ENCODE assay signal across 8 mouse cellular contexts in the genomic region with DNA sequence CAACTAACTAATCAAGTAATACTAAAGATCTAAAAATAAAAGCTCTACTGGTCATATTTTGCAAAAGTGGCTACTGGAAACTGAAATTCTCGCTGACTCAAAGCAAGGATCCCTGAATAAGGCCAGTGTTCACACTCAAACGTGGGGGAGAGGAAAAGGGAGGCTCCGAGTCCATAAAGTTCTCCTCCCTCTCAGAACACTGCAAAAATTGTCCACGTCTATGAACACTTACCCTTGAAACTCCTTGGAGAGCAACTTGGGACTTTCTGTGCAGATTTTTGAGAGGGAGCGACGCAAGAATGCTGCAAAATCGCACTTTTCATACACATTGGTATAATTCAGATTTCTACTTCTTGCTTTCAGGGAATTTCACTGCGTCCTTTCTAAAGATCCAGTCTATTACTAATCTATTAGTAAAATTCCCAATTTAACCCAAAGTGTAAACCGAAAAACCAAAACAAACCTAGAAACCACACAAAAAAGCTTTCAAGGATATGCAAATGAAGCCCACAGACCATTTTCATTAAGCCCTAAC. TPM values are rescaled to one million over a fixed set of nuclear protein-coding genes. Genes with fewer than 3 reads are reported as not detected.
A peak's percentile ranks its signal among the peaks of the same experiment; 100 is the strongest.
DNase-seq lines count a peak whose midpoint lies in the region; ATAC-seq and TF ChIP-seq lines count a peak whose summit lies in the region.

No protein-coding gene starts in this region.

- peak overlapping the region; percentile 96 for H3K9ac ChIP-seq in heart, embryonic 12.5 days
- H3K9ac ChIP-seq in liver, embryonic 13.5 days = peak overlapping the region; percentile 92
- peak overlapping the region; percentile 82 for H3K9ac ChIP-seq in stomach, postnatal 0 days (ENCODE audit: low read length)

- no peaks in the 10 kb centered on the region for H3K9me3 ChIP-seq in G1E (replicated peaks)
- no peaks in the 10 kb centered on the region for H3K9me3 ChIP-seq in heart, embryonic 12.5 days (replicated peaks)
- no peaks in the 10 kb centered on the region for H3K9me3 ChIP-seq in liver, embryonic 13.5 days (replicated peaks)
- H3K9me3 ChIP-seq in stomach, postnatal 0 days (ENCODE audit: control insufficient read depth, low read length) = no peaks in the 10 kb centered on the region

- intact Hi-C loops in heart, postnatal 25 days (cut with DNase I) = loop anchor here (5.0 kb wide), 1 partner anchor 79 kb away; a partner anchor contains a TSS

- peak overlapping the region; percentile 98 for H3K4me3 ChIP-seq in G1E (ENCODE audit: low read depth, low read length)
- peak overlapping the region; percentile 99 for H3K4me3 ChIP-seq in heart, embryonic 12.5 days
- peak overlapping the region; percentile 92 for H3K4me3 ChIP-seq in liver, embryonic 13.5 days (replicated peaks)
- H3K4me3 ChIP-seq in stomach, postnatal 0 days (ENCODE audit: low read depth, low read length) = peak overlapping the region; percentile 66

- peaks cover 19% of the 10 kb centered on the region for H3K4me1 ChIP-seq in G1E (ENCODE audit: insufficient read depth, low read depth, low read length)
- peaks cover 5% of the 10 kb centered on the region; the same call in 1 of the 2 replicates for H3K4me1 ChIP-seq in heart, embryonic 12.5 days (replicated peaks)
- H3K4me1 ChIP-seq in liver, embryonic 13.5 days (replicated peaks) = peaks cover 25% of the 10 kb centered on the region
- H3K4me1 ChIP-seq in stomach, postnatal 0 days (replicated peaks; ENCODE audit: control insufficient read depth, insufficient read depth) = no peaks in the 10 kb centered on the region

- peak; percentile 55 for DNase-seq in heart, adult 11 months
- DNase-seq in heart, postnatal 25 days (ENCODE audit: low spot score) = no peak
- DNase-seq in G1E (ENCODE audit: low spot score) = no peak
- DNase-seq in liver, embryonic 13.5 days = no peak
- peak; percentile 26 for DNase-seq in stomach, postnatal 0 days (ENCODE audit: low spot score)
- no peak for DNase-seq in layer of hippocampus, adult 8-10 months (ENCODE audit: low spot score in 2 of 2)
- no peak for DNase-seq in cerebellum, adult 11 months

- H3K4me2 ChIP-seq in heart, embryonic 12.5 days = peak overlapping the region; percentile 72
- H3K4me2 ChIP-seq in liver, embryonic 13.5 days = peak overlapping the region; percentile 78
- H3K4me2 ChIP-seq in stomach, postnatal 0 days (replicated peaks; ENCODE audit: low read depth) = peak overlapping the region; percentile 67

- ATAC-seq in G1E (ENCODE audit: extremely low read depth, insufficient number of reproducible peaks, low FRiP score, poor library complexity, severe bottlenecking) = no peak
- ATAC-seq in heart, embryonic 12.5 days (ENCODE audit: insufficient number of reproducible peaks, low FRiP score) = no peak
- ATAC-seq in liver, embryonic 13.5 days (ENCODE audit: low read depth) = no peak
- ATAC-seq in stomach, postnatal 0 days (ENCODE audit: low FRiP score, low TSS enrichment) = no peak

- H3K27ac ChIP-seq in heart, embryonic 12.5 days (ENCODE audit: poor library complexity, severe bottlenecking) = peak overlapping the region; percentile 100
- peak overlapping the region; percentile 92 for H3K27ac ChIP-seq in liver, embryonic 13.5 days
- H3K27ac ChIP-seq in stomach, postnatal 0 days (replicated peaks) = peak overlapping the region; percentile 97

- H3K36me3 ChIP-seq in G1E (replicated peaks) = peaks cover 41% of the 10 kb centered on the region
- peaks cover 13% of the 10 kb centered on the region for H3K36me3 ChIP-seq in heart, embryonic 12.5 days
- peaks cover 19% of the 10 kb centered on the region for H3K36me3 ChIP-seq in liver, embryonic 13.5 days
- no peaks in the 10 kb centered on the region for H3K36me3 ChIP-seq in stomach, postnatal 0 days (ENCODE audit: control insufficient read depth, insufficient read depth, low read length)

- H3K27me3 ChIP-seq in G1E (ENCODE audit: insufficient read depth, low read length) = no peaks in the 10 kb centered on the region
- no peaks in the 10 kb centered on the region for H3K27me3 ChIP-seq in heart, embryonic 12.5 days (replicated peaks)
- H3K27me3 ChIP-seq in liver, embryonic 13.5 days = no peaks in the 10 kb centered on the region
- H3K27me3 ChIP-seq in stomach, postnatal 0 days (ENCODE audit: control insufficient read depth, insufficient read depth, low read length) = no peaks in the 10 kb centered on the region

- TF ChIP-seq EP300 in stomach, postnatal 0 days (optimal IDR thresholded peaks at IDR 0.05) = no peak

- WGBS in heart, embryonic 12.5 days = 9% methylated on average over 9 of the region's 9 CpGs
- WGBS in liver, embryonic 13.5 days (ENCODE audit: insufficient replicate concordance) = 11% methylated on average over 9 of the region's 9 CpGs
- WGBS in stomach, postnatal 0 days = 4% methylated on average over 9 of the region's 9 CpGs

- TF ChIP-seq CTCF in G1E (IDR thresholded peaks at IDR 0.05; ENCODE audit: low read depth, low read length) = no peak
- no peak for TF ChIP-seq CTCF in stomach, postnatal 0 days (IDR thresholded peaks at IDR 0.05; ENCODE audit: low read depth)

RNA-seq across cellular contexts. Expression of a gene that starts 1.2 kb away (rescaled TPM):
- total RNA-seq in heart, postnatal 25 days (2021) = 10 to 100 TPM; 15.2 to 17.5 TPM
- 47.5 and 50.2 TPM in 2 replicates for total RNA-seq in G1E (2014; fragmentation: Nextera tagmentation)
- total RNA-seq in G1E (2017) = 28.1 and 33.2 TPM in 2 replicates
- 5.3 TPM in 2 replicates for polyA plus RNA-seq in G1E (2012)
- polyA plus RNA-seq in heart, embryonic 12.5 days (2016; fragmentation: Nextera tagmentation; extraction: Ambion mirVana) = 50.3 and 50.7 TPM in 2 replicates
- polyA plus RNA-seq in liver, embryonic 13.5 days (2015; fragmentation: Nextera tagmentation; extraction: Ambion mirVana) = 15.7 and 17.7 TPM in 2 replicates
- polyA plus RNA-seq in stomach, postnatal 0 days (2015; fragmentation: Nextera tagmentation; extraction: Ambion mirVana) = 23.1 and 24.2 TPM in 2 replicates
- 10 to 100 TPM; 47.3 to 52.9 (median 49.6) TPM for total RNA-seq in layer of hippocampus, adult 8-10 months (2022)

Comparison
In these comparisons a context has a peak if more than half of its experiments do, and no peak if none do; other contexts are left out.
1. DNase-seq: peak in heart, adult 11 months (single experiment) and stomach, postnatal 0 days (single experiment); none in heart, postnatal 25 days (single experiment), G1E (single experiment), liver, embryonic 13.5 days (single experiment), layer of hippocampus, adult 8-10 months (0 of 2) and cerebellum, adult 11 months (single experiment).
2. Peak in every context shown above with its lines, with median percentiles within 50 percentile points of each other: H3K4me3 ChIP-seq, H3K27ac ChIP-seq, H3K4me2 ChIP-seq and H3K9ac ChIP-seq.